Mouse (Mus musculus) large intestine, adult 2 months (tissue): Measurements from ENCODE around the gene Alpk3. TPM values are rescaled to one million over a fixed set of nuclear protein-coding genes. Genes with fewer than 3 reads are reported as not detected.
"Not testable (repeated sequence)": the region's sequence is repeated elsewhere in the genome, so short reads cannot be mapped to it uniquely, and the experiment has no call there.

Source experiments
- DNase-seq: peaks from one replicate; pipeline ENCODE4 v3.0.0-alpha.2; 2012; ENCODE audit warnings: low read depth, low spot score
- WGBS: fragments of 180-500 bp; shearing (Covaris S2); methylation state at CpG from one replicate; pipeline ENCODE4 v1.1.7; 2018; 5-methylcytosine and 5-hydroxymethylcytosine counted together
- polyA plus RNA-seq: library from polyadenylated mRNA; depleted of rRNA; stranded (reverse); fragments of >200 nt; gene quantifications from 2 replicates; pipeline ENCODE4 v1.2.3, GENCODE M21; 2012

The Alpk3 gene
- polyA plus RNA-seq, 1 experiment: 0.01 TPM

GRCm38 (mm10) chr7:81123553-81123952 lies 66.2 kb downstream of the Alpk3 start:
- DNase-seq: no peak
- WGBS: 61% methylated on average over 5 of the region's 5 CpGs

- DNase-seq: no peak
- WGBS: 65% methylated on average over 8 of the region's 8 CpGs
These were observed 67.4 kb downstream of the Alpk3 start for GRCm38 (mm10) chr7:81124773-81125172.

GRCm38 (mm10) chr7:81125215-81126175 lies 68.1 kb downstream of the Alpk3 start:
- DNase-seq: no peak
- WGBS: 56% methylated on average over 10 of the region's 10 CpGs

GRCm38 (mm10) chr7:81131864-81132263 lies 74.5 kb downstream of the Alpk3 start:
- 72% methylated on average over 7 of the region's 7 CpGs for WGBS
- no peak for DNase-seq

- 35% methylated on average over 2 of the region's 2 CpGs for WGBS
These were observed 75.5 kb downstream of the Alpk3 start for GRCm38 (mm10) chr7:81132851-81133279.

GRCm38 (mm10) chr7:81133416-81133815 lies 76.0 kb downstream of the Alpk3 start:
- no peak for DNase-seq
- WGBS: 63% methylated on average over 6 of the region's 6 CpGs

More at GRCm38 (mm10) chr7:81132851-81133279, 75.5 kb downstream of the Alpk3 start:
- no peak for DNase-seq

GRCm38 (mm10) chr7:81133941-81134340 lies 76.5 kb downstream of the Alpk3 start:
- WGBS: 54% methylated on average over 2 of the region's 2 CpGs
- no peak for DNase-seq

- 4% methylated on average over 9 of the region's 9 CpGs for WGBS
These were observed 77.2 kb downstream of the Alpk3 start for GRCm38 (mm10) chr7:81134614-81135067.

GRCm38 (mm10) chr7:81137292-81137691 lies 79.9 kb downstream of the Alpk3 start:
- 86% methylated on average over 5 of the region's 5 CpGs for WGBS
- DNase-seq: no peak

More at GRCm38 (mm10) chr7:81134614-81135067, 77.2 kb downstream of the Alpk3 start:
- no peak for DNase-seq

GRCm38 (mm10) chr7:81139100-81139499 lies 81.7 kb downstream of the Alpk3 start:
- no peak for DNase-seq
- 63% methylated on average over 7 of the region's 7 CpGs for WGBS

GRCm38 (mm10) chr7:81139671-81140404 lies 82.4 kb downstream of the Alpk3 start:
- WGBS: 78% methylated on average over 5 of the region's 5 CpGs
- DNase-seq: no peak

- no peak for DNase-seq
- 86% methylated on average over 1 of the region's 1 CpGs for WGBS
These were observed 84.1 kb downstream of the Alpk3 start for GRCm38 (mm10) chr7:81141541-81141940.

GRCm38 (mm10) chr7:81143056-81143455 lies 85.7 kb downstream of the Alpk3 start:
- DNase-seq: not testable (repeated sequence)
- 71% methylated on average over 4 of the region's 4 CpGs for WGBS

- no peak for DNase-seq
- WGBS: 82% methylated on average over 11 of the region's 11 CpGs
These were observed 92.4 kb downstream of the Alpk3 start for GRCm38 (mm10) chr7:81149759-81150158.

- DNase-seq: no peak
- WGBS: 91% methylated on average over 8 of the region's 8 CpGs
These were observed 93.8 kb downstream of the Alpk3 start for GRCm38 (mm10) chr7:81151216-81151615.

GRCm38 (mm10) chr7:81152306-81152705 lies 94.9 kb downstream of the Alpk3 start:
- 89% methylated on average over 10 of the region's 10 CpGs for WGBS
- no peak for DNase-seq

- WGBS: 62% methylated on average over 7 of the region's 7 CpGs
- no peak for DNase-seq
These were observed 95.4 kb downstream of the Alpk3 start for GRCm38 (mm10) chr7:81152826-81153225.

- WGBS: 76% methylated on average over 6 of the region's 6 CpGs
- no peak for DNase-seq
These were observed 95.9 kb downstream of the Alpk3 start for GRCm38 (mm10) chr7:81153327-81153726.

- not testable (repeated sequence) for DNase-seq
These were observed 96.8 kb downstream of the Alpk3 start for GRCm38 (mm10) chr7:81154244-81154643.

GRCm38 (mm10) chr7:81154960-81155359 lies 97.6 kb downstream of the Alpk3 start:
- no peak for DNase-seq
- WGBS: 2% methylated on average over 3 of the region's 3 CpGs
